Mouse (Mus musculus) thymus, adult 2 months (tissue): Measurements from ENCODE around the gene Nnmt.

ENCODE experiments used
- CTCF ChIP-seq: fragments of 200-500 bp; IDR thresholded peaks from 2 replicates; pipeline ENCODE4 v1.5.1; 2012; ENCODE audit warnings: mild to moderate bottlenecking, control low read depth, low read length, moderate library complexity, borderline replicate concordance; ENCODE audit not compliant: control insufficient read depth, poor library complexity, insufficient read depth; ENCODE audit errors: extremely low read depth
- POLR2A ChIP-seq: fragments of 200-500 bp; IDR thresholded peaks from 2 replicates; pipeline ENCODE4 v1.6.1; 2012; ENCODE audit warnings: mild to moderate bottlenecking, low read length, control low read depth, moderate library complexity; ENCODE audit not compliant: control insufficient read depth, poor library complexity, insufficient read depth; ENCODE audit errors: extremely low read depth

GRCm38 (mm10) chr9:48607417-48607816 lies 2.5 kb upstream of the Nnmt start:
- no peak for TF ChIP-seq POLR2A
- no peak for TF ChIP-seq CTCF
